18 mouse cellular contexts compared by ENCODE assay signal in genomic region chrX:11653336-11653735, GRCm38 (mm10).
"Had no signal": no experiment of that assay in that cellular context is flagged by ENCODE, and none has a peak within 500 bp of the region (broad histone marks: within the 10 kb centered on the region; RNA-seq: fewer than 3 reads in every experiment).

No protein-coding gene starts in this region.

- H3K36me3 ChIP-seq: kidney, embryonic 15.5 days; liver, embryonic 13.5 days; midbrain, embryonic 12.5 days; midbrain, embryonic 15.5 days; neural tube, embryonic 13.5 days had no signal

- H3K4me2 ChIP-seq: kidney, embryonic 15.5 days; liver, embryonic 13.5 days; midbrain, embryonic 12.5 days; midbrain, embryonic 15.5 days; neural tube, embryonic 13.5 days had no signal

- H3K9me3 ChIP-seq: kidney, embryonic 15.5 days; liver, embryonic 13.5 days; midbrain, embryonic 12.5 days; midbrain, embryonic 15.5 days; neural tube, embryonic 13.5 days had no signal

- ATAC-seq: midbrain, embryonic 15.5 days had no signal

- H3K27me3 ChIP-seq: liver, embryonic 13.5 days; midbrain, embryonic 15.5 days; neural tube, embryonic 13.5 days had no signal

- H3K27ac ChIP-seq: kidney, embryonic 15.5 days; left cerebral cortex, adult 2 months; liver, embryonic 13.5 days; macrophage; midbrain, embryonic 12.5 days; midbrain, embryonic 15.5 days; neural tube, embryonic 13.5 days had no signal

- H3K9ac ChIP-seq: kidney, embryonic 15.5 days; liver, embryonic 13.5 days; midbrain, embryonic 12.5 days; midbrain, embryonic 15.5 days; neural tube, embryonic 13.5 days had no signal

- DNase-seq: kidney, adult 8-10 months; kidney, postnatal 10 days; kidney, postnatal 36 days; layer of hippocampus, postnatal 36 days; liver, embryonic 13.5 days; lung, adult 2 months; lung, postnatal 14 days; right cerebral cortex, adult 18-20 months; right cerebral cortex, postnatal 25 days; spleen, adult 18-20 months; thymus, adult 2 months; thymus, postnatal 25 days had no signal

- H3K4me3 ChIP-seq: kidney, embryonic 15.5 days; left cerebral cortex, adult 2 months; liver, embryonic 13.5 days; midbrain, embryonic 12.5 days; midbrain, embryonic 15.5 days; neural tube, embryonic 13.5 days had no signal

- H3K4me1 ChIP-seq: kidney, embryonic 15.5 days; liver, embryonic 13.5 days; midbrain, embryonic 12.5 days; midbrain, embryonic 15.5 days had no signal
